Mouse (Mus musculus) embryonic facial prominence, embryonic 13.5 days (tissue): ENCODE measurements around the gene Tmem135. TPM values are rescaled to one million over a fixed set of nuclear protein-coding genes. Genes with fewer than 3 reads are reported as not detected.

Experiments used
- ATAC-seq: fragments of 200-750 bp; cut with Nextera tagmentation; 2 replicates; pipeline ENCODE4 v1.8.0; 2017; ENCODE audit warnings: low read depth; ENCODE audit not compliant: insufficient number of reproducible peaks, insufficient read depth, low FRiP score, low TSS enrichment
- H3K27ac ChIP-seq: fragments of 300-500 bp; sonication (generic); 2 replicates; pipeline ENCODE4 v1.5.1; 2015; ENCODE audit warnings: moderate library complexity, mild to moderate bottlenecking, inconsistent platforms
- H3K27me3 ChIP-seq: fragments of 300-500 bp; sonication (generic); 2 replicates; pipeline ENCODE4 v1.6.1; 2015; ENCODE audit warnings: mild to moderate bottlenecking, inconsistent platforms
- H3K36me3 ChIP-seq: fragments of 300-500 bp; sonication (generic); 2 replicates; pipeline ENCODE4 v1.6.1; 2015; ENCODE audit warnings: mild to moderate bottlenecking, inconsistent platforms
- H3K4me1 ChIP-seq: fragments of 300-500 bp; sonication (generic); 2 replicates; pipeline ENCODE4 v1.6.1; 2015; ENCODE audit warnings: inconsistent platforms
- H3K4me2 ChIP-seq: fragments of 300-500 bp; sonication (generic); 2 replicates; pipeline ENCODE4 v1.6.1; 2015; ENCODE audit warnings: moderate library complexity, mild to moderate bottlenecking, inconsistent platforms
- H3K4me3 ChIP-seq: fragments of 300-500 bp; sonication (generic); 2 replicates; pipeline ENCODE4 v1.5.1; 2015; ENCODE audit warnings: mild to moderate bottlenecking, inconsistent platforms
- H3K9ac ChIP-seq: fragments of 300-500 bp; sonication (generic); 2 replicates; pipeline ENCODE4 v1.6.1; 2015; ENCODE audit warnings: mild to moderate bottlenecking, inconsistent platforms
- H3K9me3 ChIP-seq: fragments of 300-500 bp; sonication (generic); 2 replicates; pipeline ENCODE4 v1.6.1; 2016; ENCODE audit warnings: inconsistent platforms
- whole genome bisulfite sequencing: fragments of 180-500 bp; shearing (Covaris S2); methylation state at CpG from one replicate; pipeline ENCODE4 v1.1.7; 2015; ENCODE audit warnings: mixed read lengths; 5-methylcytosine and 5-hydroxymethylcytosine counted together
- polyA plus RNA-seq: library from polyadenylated mRNA; unstranded; fragments of >200 nt; fragmentation: Nextera tagmentation; extraction: Ambion mirVana; gene quantifications from 2 replicates; pipeline ENCODE4 v1.2.1, GENCODE M21; 2015

Tmem135 gene
- polyA plus RNA-seq, 1 experiment from 2014 or later = 24.0 TPM

DNA sequence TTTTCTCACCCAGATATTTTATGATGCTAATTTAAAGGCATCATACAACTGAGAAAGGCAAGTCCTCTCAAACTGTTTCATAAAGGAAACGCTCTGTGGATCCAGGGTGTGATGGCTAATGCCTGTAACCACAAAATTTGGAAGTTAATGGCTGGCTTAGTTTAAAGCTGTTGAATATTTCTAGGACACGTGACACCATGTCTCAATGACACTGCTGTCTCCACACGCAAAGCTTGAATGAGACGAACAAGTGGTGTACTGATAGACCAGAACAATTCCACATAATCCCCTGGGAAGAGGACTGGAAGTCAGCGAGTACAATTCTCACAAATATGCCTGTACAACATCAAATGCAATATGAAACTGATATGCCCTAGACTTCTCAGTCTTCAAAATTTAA is 200.9 kb downstream of the Tmem135 start:
- WGBS = 31% methylated on average over 5 of the region's 5 CpGs
- Histone ChIP-seq H3K4me3 (no peak overlapping the region), H3K36me3 (no peaks in the 10 kb centered on the region), H3K4me1 (peaks cover 10% of the 10 kb centered on the region), H3K9ac (no peak overlapping the region), H3K27me3 (no peaks in the 10 kb centered on the region), H3K4me2 (no peak overlapping the region), H3K27ac (no peak overlapping the region), H3K9me3 (no peaks in the 10 kb centered on the region)
- no peak for ATAC-seq

DNA sequence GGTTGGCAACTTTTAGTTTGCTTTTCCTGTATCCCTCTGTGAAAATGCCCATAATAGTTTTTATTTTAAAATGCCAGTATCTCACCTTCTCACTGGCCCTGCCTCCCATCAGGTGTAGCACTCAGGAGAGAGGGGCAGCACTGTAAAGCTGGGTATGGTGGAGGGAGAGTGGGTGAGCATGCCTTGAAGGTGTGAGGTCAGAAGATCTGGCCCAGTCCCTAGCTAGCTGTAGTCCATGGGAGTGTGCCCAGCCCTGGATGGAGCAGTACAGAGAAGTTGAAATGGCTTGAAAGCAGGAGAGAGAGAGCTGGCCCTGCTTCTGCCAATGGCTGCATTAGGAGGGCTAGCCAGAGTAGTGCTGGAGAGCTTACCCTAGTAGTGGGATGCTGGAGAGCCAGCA is 202.1 kb downstream of the Tmem135 start:
- Histone ChIP-seq H3K4me1 (peaks cover 10% of the 10 kb centered on the region), H3K4me2 (no peak overlapping the region), H3K9ac (no peak overlapping the region), H3K4me3 (no peak overlapping the region), H3K27me3 (no peaks in the 10 kb centered on the region), H3K9me3 (no peaks in the 10 kb centered on the region), H3K27ac (no peak overlapping the region), H3K36me3 (no peaks in the 10 kb centered on the region)
- no peak for ATAC-seq

DNA sequence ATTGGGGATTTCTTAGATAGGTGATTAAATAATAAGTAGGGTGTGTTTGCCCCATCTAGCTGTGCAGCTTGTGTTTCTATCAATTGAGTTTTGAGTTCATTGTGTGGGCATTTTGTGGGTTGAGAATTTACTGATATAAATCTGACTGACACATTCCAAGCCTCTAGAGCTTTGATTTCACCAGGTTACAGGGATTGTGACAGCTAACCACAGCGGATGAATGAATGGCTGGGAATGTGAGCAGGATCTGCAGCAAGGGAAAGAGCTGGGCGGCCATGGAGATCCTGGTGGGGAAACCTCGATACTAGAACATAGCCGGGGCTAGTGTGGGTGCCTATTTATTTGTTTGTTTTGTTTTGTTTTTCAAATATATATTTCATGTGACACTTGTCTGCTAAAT is 205.5 kb downstream of the Tmem135 start:
- Histone ChIP-seq H3K9ac (no peak overlapping the region), H3K9me3 (no peaks in the 10 kb centered on the region), H3K36me3 (no peaks in the 10 kb centered on the region), H3K27me3 (no peaks in the 10 kb centered on the region), H3K4me1 (peaks cover 4% of the 10 kb centered on the region), H3K27ac (no peak overlapping the region), H3K4me3 (no peak overlapping the region), H3K4me2 (no peak overlapping the region)
- no peak for ATAC-seq
- WGBS = 72% methylated on average over 4 of the region's 4 CpGs

DNA sequence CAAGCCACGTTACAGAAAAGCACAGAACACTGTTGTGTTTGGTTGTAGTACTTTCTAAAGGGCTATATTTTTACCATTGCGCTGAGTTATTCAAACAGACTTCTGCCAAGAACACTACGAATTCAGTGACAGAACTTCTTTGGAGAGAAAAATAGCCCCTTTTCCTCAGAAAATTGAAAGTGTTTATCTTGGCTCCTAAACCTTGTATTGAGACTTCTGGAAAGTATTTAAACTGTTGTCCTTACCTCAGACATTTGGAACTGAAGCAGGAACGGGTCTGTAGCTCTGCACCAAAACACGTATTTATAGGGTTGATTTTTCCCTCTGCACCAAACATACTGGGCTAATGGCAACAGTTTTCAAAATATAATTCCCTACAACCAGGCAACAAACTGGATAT is 210.6 kb downstream of the Tmem135 start:
- Histone ChIP-seq H3K4me1 (peaks cover 3% of the 10 kb centered on the region; the same call in 1 of the 2 replicates), H3K4me2 (no peak overlapping the region), H3K27ac (no peak overlapping the region), H3K9me3 (no peaks in the 10 kb centered on the region), H3K4me3 (no peak overlapping the region), H3K27me3 (no peaks in the 10 kb centered on the region), H3K36me3 (no peaks in the 10 kb centered on the region), H3K9ac (no peak overlapping the region)
- 58% methylated on average over 5 of the region's 5 CpGs for WGBS
- ATAC-seq = no peak

DNA sequence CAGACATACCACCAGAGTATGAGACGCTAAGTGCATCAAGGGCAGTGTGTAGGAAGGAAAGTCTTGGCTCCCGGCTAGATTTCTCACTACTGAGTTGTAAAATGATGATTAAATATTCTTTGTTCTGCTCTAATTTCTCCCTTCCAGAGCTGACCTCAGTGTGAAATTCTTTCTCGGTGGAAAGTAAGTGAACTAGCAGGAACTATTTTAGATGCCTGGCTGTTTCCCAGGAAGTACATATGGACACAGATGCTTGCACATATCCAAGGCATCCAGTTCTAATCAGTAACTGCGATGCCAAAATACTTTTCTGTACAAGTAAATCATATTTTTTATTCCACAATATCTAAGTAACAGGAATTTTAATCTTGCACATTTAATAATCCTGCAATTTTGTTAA is 220.1 kb downstream of the Tmem135 start:
- Histone ChIP-seq H3K4me1 (peaks cover 5% of the 10 kb centered on the region; the same call in 1 of the 2 replicates), H3K27ac (no peak overlapping the region), H3K36me3 (no peaks in the 10 kb centered on the region), H3K9ac (no peak overlapping the region), H3K9me3 (no peaks in the 10 kb centered on the region), H3K4me3 (no peak overlapping the region), H3K27me3 (no peaks in the 10 kb centered on the region), H3K4me2 (no peak overlapping the region)
- ATAC-seq = no peak
- WGBS = 68% methylated on average over 4 of the region's 4 CpGs

DNA sequence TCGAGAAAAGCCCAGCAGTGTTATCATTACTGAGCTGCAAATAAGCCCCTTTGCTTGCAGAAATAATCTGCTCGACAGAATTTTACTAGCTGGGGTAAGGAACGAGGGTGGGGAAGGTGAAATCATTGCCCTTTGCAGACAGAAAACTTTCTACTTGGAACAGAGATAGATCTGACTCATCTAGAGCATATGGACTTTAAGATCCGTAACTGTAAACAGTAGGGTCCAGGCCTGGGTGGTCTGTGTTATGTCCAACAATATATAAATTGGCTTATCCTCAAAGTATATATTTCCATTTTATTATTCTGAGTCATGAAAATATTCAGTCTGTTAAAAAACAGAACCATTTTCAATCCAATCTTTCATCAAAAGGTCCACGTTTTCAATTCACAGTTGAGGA is 221.1 kb downstream of the Tmem135 start:
- Histone ChIP-seq H3K27me3 (no peaks in the 10 kb centered on the region), H3K36me3 (no peaks in the 10 kb centered on the region), H3K9me3 (no peaks in the 10 kb centered on the region), H3K27ac (no peak overlapping the region), H3K4me2 (no peak overlapping the region), H3K4me1 (peaks cover 10% of the 10 kb centered on the region), H3K9ac (no peak overlapping the region), H3K4me3 (no peak overlapping the region)
- ATAC-seq = no peak
- 65% methylated on average over 5 of the region's 5 CpGs for whole genome bisulfite sequencing

DNA sequence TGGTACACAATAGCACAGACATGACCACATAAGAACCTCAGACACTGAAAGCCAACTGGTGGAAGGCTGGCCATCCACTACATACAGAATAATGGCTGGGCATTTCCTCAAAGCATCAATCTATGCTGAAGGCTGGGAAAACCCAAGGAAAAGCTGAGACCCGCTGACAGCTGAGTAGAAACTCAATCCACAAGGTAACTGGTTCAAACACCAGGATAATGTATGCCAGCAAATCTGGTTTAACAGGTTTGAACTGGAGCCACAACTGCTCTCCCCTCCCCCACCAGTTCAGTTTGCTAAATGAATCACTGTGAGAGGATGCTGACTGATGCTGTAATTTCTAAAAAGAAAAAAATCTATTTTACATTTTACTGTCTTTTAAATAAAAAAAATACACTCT is 222.7 kb downstream of the Tmem135 start:
- Histone ChIP-seq H3K9me3 (no peaks in the 10 kb centered on the region), H3K27ac (no peak overlapping the region), H3K4me3 (no peak overlapping the region), H3K27me3 (no peaks in the 10 kb centered on the region), H3K36me3 (no peaks in the 10 kb centered on the region), H3K4me2 (no peak overlapping the region), H3K9ac (no peak overlapping the region), H3K4me1 (peaks cover 8% of the 10 kb centered on the region)
- no peak for ATAC-seq
- 32% methylated on average over 1 of the region's 1 CpGs for WGBS

DNA sequence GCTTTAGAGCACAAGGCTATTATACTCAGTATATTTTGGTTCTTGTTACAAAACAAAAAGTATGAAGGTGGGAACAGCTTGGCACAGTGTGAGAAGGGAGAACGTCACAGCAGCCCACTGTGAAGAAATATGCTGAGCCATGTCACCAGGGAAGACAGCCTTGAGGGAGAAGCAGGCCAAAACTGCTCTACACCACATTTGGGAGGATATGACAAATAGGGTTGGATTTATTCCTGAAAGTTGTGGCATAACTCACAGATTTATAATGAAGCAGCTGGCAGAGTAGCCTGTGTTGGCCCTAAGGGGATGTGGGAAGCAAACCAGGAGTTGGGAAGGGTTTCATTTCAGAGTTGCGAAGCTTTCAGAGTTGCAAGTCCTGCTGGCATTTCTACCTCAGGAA is 225.4 kb downstream of the Tmem135 start:
- H3K36me3 ChIP-seq = no peaks in the 10 kb centered on the region
- H3K4me1 ChIP-seq = peaks cover 13% of the 10 kb centered on the region
- no peak overlapping the region for H3K27ac ChIP-seq
- H3K4me2 ChIP-seq = no peak overlapping the region
- no peak for ATAC-seq
- H3K9ac ChIP-seq = no peak overlapping the region
- WGBS = 58% methylated on average over 2 of the region's 2 CpGs
- no peaks in the 10 kb centered on the region for H3K27me3 ChIP-seq
- no peaks in the 10 kb centered on the region for H3K9me3 ChIP-seq
- no peak overlapping the region for H3K4me3 ChIP-seq

DNA sequence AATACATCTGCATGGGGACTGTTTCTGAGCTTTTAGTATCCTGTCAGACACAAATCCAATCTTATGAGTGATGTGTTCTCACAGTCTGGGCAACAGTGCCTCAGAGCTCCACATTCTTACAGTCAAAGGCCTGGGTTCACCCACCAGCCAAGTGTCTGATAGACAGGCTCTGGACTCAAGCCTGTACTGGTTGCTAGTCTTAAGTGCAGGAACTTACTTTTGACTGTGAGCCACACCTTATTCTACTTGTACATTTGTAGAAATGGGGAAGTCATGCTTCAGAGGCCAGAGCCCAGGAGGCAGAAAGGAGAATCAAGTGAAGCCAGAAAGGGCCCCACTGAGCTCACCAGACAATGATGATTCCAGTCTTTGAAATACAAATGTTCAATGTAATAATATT is 226.1 kb downstream of the Tmem135 start:
- H3K36me3 ChIP-seq = no peaks in the 10 kb centered on the region
- no peaks in the 10 kb centered on the region for H3K9me3 ChIP-seq
- no peaks in the 10 kb centered on the region for H3K27me3 ChIP-seq
- H3K4me3 ChIP-seq = no peak overlapping the region
- no peak for ATAC-seq
- no peak overlapping the region for H3K27ac ChIP-seq
- peaks cover 13% of the 10 kb centered on the region for H3K4me1 ChIP-seq
- H3K4me2 ChIP-seq = no peak overlapping the region
- no peak overlapping the region for H3K9ac ChIP-seq

DNA sequence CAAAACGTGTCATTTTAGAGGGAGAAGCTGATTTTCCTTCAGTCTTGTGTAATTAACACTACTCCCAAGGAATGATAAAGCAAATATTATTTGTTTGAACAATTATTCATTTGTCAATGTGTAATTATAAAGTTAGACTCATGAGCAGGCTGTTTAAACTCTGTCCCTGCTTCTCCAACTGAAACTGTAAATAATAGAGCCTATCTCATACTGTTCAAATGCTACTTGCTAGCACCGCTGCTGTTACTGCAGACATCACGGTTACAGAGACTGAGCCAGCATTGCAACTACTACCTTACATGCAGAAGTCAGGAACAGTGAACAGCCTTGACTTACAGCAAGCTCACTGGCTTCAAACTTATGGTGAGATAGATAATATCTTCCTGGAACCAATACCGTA is 229.6 kb downstream of the Tmem135 start:
- Histone ChIP-seq H3K4me1 (peaks cover 26% of the 10 kb centered on the region), H3K27ac (no peak overlapping the region), H3K9ac (no peak overlapping the region), H3K4me3 (no peak overlapping the region), H3K4me2 (no peak overlapping the region), H3K36me3 (no peaks in the 10 kb centered on the region), H3K9me3 (no peaks in the 10 kb centered on the region), H3K27me3 (no peaks in the 10 kb centered on the region)
- no peak for ATAC-seq
- WGBS = 82% methylated on average over 4 of the region's 4 CpGs

DNA sequence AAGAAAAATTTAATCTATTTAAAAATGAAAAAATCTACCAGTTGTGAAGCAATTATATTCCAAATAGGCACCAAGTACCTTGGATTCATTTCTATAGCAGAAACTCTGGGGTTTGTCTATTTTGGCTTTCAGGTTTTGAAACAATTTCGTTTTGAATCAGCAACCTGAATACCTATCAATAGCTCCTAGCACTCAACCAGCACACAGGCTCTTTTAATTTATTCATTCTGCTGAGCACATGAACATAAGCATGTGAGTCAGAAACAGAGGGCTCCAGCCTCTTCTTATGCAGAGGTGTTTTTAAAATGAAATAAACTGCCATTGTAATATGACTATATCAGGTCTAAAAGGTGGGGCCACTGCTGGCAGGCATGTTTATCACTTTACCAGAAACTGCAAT is 231.0 kb downstream of the Tmem135 start:
- H3K36me3 ChIP-seq = no peaks in the 10 kb centered on the region
- no peaks in the 10 kb centered on the region for H3K9me3 ChIP-seq
- ATAC-seq = no peak
- no peak overlapping the region for H3K9ac ChIP-seq
- no peak overlapping the region for H3K4me3 ChIP-seq
- WGBS = 76% methylated on average over 1 of the region's 1 CpGs
- no peak overlapping the region for H3K4me2 ChIP-seq
- peaks cover 18% of the 10 kb centered on the region; the same call in 1 of the 2 replicates for H3K4me1 ChIP-seq
- H3K27me3 ChIP-seq = no peaks in the 10 kb centered on the region
- no peak overlapping the region for H3K27ac ChIP-seq

DNA sequence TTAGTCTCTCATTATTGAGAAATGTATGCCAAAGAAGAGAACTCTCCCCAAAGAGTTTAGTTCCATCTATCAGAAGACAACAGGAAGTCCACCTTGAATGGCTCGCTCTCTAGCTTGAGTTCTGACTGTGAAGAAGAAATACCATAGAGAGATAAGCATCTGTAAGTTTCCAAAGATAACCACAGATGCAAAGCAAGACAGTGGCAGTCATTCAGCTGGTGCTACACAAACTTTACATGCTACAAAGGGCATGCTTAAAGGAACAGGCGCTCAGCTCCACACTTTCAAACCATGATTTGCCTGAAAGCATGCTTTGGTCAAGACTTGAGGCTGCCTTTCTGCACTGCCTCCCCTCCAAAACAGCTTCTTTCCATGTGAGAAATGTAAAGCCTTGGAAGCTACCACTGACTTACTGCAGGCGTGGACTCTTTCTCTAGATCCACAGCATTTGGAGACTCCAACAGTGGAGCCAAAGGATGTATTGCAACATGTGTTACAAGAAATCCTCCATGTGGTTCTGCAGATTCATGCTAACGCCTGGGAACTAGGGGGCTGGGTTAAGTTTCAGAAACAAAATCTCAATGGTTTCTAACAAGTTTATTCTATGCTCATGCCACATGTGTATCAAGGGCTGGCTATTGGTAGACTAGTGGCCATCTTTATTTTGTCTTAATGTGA is 232.1 kb downstream of the Tmem135 start:
- H3K27me3 ChIP-seq = no peaks in the 10 kb centered on the region
- no peaks in the 10 kb centered on the region for H3K36me3 ChIP-seq
- WGBS = 63% methylated on average over 4 of the region's 4 CpGs
- H3K27ac ChIP-seq = no peak overlapping the region
- H3K4me2 ChIP-seq = no peak overlapping the region
- no peak overlapping the region for H3K9ac ChIP-seq
- no peak for ATAC-seq
- peaks cover 18% of the 10 kb centered on the region; the same call in 1 of the 2 replicates for H3K4me1 ChIP-seq
- H3K9me3 ChIP-seq = no peaks in the 10 kb centered on the region
- H3K4me3 ChIP-seq = no peak overlapping the region
